Mouse (Mus musculus): Measurements from ENCODE around the gene Gm20388. TPM values are rescaled to one million over a fixed set of nuclear protein-coding genes. Genes with fewer than 3 reads are reported as not detected.
"Not testable (repeated sequence)": the region's sequence is repeated elsewhere in the genome, so short reads cannot be mapped to it uniquely, and the experiment has no call there.

The Gm20388 gene
- polyA plus RNA-seq, 1 experiment from 2014 or later: 7.4 TPM

DNA sequence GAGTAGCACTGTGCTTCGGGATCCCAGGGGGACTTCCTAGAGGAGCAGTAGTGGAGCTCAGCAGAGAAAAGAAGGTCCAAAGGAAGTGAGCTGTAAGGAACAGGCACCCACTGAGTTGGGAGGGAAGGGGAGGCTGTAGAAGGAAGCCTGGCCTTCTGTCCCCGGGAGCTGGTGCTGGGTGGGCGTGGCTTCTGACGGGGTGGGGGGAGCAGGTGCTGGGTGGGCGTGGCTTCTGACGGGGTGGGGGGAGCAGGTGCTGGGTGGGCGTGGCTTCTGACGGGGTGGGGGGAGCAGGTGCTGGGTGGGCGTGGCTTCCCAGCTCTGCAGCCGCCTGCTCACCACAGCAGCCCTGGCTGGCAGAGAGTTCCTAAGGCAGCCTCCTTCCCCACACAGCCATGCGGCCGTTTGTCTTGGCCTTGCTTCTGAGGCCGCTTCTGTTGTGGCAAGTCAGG lies 2413.3 kb downstream of the Gm20388 start:
- peak; percentile 54 for ATAC-seq (replicated peaks; ENCODE audit: low FRiP score)
- H3K27me3 ChIP-seq; H3K9ac ChIP-seq; H3K4me2 ChIP-seq; H3K36me3 ChIP-seq; H3K9me3 ChIP-seq (replicated peaks); H3K4me3 ChIP-seq (replicated peaks): not testable (repeated sequence)
- WGBS: 21% methylated on average over 13 of the region's 13 CpGs
- Histone ChIP-seq H3K4me1 (peaks cover 60% of the 10 kb centered on the region), H3K27ac (peak overlapping the region; percentile 45)

DNA sequence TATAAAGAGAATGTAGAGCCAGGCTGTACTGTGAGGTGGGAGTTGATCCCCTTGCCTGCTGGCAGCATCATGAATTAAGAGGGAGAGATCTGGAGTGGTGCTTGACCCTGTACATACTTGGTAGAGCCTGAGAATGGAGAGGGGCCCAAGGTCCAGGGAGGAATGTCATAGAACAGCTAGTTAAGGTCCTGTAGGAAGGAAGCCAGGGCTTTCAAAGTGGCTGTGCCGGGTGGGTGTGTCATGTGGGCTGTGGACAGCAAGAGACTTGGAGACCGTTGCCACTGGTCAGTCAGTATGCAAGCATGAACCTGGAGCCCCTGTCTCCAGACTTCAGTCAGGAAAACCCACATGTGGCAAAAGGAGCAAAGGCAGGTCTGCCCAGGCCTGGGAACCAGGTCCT lies 2414.6 kb downstream of the Gm20388 start:
- H3K4me1 ChIP-seq: peaks cover 62% of the 10 kb centered on the region

DNA sequence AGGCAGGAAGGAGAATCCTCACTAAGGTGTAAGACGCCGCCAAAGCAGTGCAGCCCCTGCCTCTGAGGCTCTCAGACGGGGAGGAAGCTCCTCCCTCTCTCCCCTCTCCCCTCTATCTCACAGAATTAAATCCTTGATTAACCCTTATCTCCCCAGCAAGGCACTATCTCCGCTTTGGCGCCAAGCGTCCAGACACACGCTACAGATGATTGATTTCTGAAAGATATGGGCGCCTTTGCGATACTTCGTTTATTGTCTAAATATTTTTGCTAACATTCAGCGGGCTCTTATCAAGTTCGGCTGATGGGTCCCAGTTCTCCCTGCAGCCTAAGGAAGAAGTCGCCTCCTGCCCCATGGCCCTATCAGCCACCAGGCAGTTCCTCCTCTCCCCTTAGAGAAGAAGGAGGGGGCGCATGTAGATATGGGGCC lies 2415.5 kb downstream of the Gm20388 start:
- no peaks in the 10 kb centered on the region for H3K9me3 ChIP-seq (replicated peaks)
- no peak for ATAC-seq (replicated peaks; ENCODE audit: low FRiP score)
- peak overlapping the region; percentile 32; the same call in 1 of the 2 replicates for H3K27ac ChIP-seq
- H3K27me3 ChIP-seq: no peaks in the 10 kb centered on the region
- H3K4me2 ChIP-seq: peak overlapping the region; percentile 27
- 48% methylated on average over 14 of the region's 14 CpGs for WGBS
- H3K4me1 ChIP-seq: peaks cover 71% of the 10 kb centered on the region
- no peak overlapping the region for H3K4me3 ChIP-seq (replicated peaks)
- peaks cover 7% of the 10 kb centered on the region; the same call in 1 of the 2 replicates for H3K36me3 ChIP-seq
- H3K9ac ChIP-seq: peak overlapping the region; percentile 2; the same call in 1 of the 2 replicates

More for the DNA sequence above, 2414.6 kb downstream of the Gm20388 start:
- ATAC-seq (replicated peaks; ENCODE audit: low FRiP score): no peak
- Histone ChIP-seq H3K4me2 (no peak overlapping the region), H3K9me3 (replicated peaks) (no peaks in the 10 kb centered on the region), H3K27me3 (no peaks in the 10 kb centered on the region), H3K9ac (no peak overlapping the region), H3K4me3 (replicated peaks) (no peak overlapping the region), H3K36me3 (peaks cover 7% of the 10 kb centered on the region; the same call in 1 of the 2 replicates), H3K27ac (no peak overlapping the region)
- WGBS: 63% methylated on average over 2 of the region's 2 CpGs

DNA sequence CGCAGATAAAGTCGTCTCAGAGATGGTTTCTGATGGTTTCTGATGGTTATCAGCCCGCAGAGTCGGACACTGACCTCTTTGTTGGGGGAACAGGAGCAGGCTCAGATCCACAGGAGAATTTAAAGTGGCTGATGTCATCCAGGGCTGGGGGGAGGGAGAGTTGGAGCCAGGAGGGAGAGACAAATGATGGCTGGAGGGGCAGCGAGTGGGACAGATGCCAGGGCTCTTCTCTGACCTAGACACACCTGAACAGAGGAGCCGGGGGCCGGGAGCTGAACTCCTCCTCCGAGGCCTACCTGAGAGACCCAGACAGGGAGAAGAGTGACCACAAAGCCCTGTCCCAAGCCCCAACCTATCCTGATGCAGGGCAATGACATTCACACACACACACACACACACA lies 2418.4 kb downstream of the Gm20388 start:
- Histone ChIP-seq H3K27ac (no peak overlapping the region), H3K9ac (no peak overlapping the region), H3K27me3 (peaks cover 1% of the 10 kb centered on the region; the same call in 1 of the 2 replicates), H3K36me3 (peaks cover 18% of the 10 kb centered on the region), H3K4me1 (peaks cover 58% of the 10 kb centered on the region), H3K4me3 (replicated peaks) (no peak overlapping the region), H3K4me2 (no peak overlapping the region), H3K9me3 (replicated peaks) (no peaks in the 10 kb centered on the region)
- ATAC-seq (replicated peaks; ENCODE audit: low FRiP score): no peak
- 78% methylated on average over 8 of the region's 8 CpGs for WGBS

DNA sequence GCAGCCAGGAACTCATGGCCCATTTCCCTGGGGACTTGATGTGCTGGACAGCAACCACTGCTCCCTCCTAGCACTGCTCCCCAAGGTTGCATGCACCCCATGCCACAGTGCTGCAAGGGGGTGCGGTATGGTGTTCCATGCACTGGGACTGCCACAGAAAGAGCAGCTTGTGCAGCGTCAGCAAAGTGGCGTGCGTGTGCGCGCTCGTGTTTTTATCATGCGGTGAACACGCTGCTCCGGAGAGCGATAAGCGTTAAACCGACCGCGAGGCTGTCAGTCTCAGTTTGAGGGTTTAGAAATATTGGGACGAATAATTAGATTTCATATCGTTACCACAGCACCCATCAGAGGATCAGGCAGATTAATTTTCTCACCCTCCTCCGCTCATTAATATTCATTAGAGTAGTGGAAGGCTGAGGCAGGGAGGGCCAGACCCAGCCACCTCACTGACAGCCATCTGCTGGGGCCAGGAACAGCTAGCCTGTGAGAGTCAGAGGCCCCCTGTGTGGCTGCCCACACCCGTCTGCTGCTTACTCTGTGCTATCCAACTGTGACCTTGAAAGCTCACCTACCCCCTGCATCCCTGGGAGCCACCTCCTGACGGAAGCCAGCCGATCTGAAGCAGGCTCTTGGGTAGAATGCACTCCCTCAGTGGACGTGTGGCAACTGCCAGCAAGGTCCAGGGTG lies 2419.1 kb downstream of the Gm20388 start:
- H3K4me2 ChIP-seq: no peak overlapping the region
- no peak overlapping the region for H3K9ac ChIP-seq
- H3K27ac ChIP-seq: peak overlapping the region; percentile 72; the same call in 1 of the 2 replicates
- H3K27me3 ChIP-seq: peaks cover 7% of the 10 kb centered on the region
- ATAC-seq (replicated peaks; ENCODE audit: low FRiP score): no peak
- no peak overlapping the region for H3K4me3 ChIP-seq (replicated peaks)
- WGBS: 81% methylated on average over 22 of the region's 22 CpGs
- no peaks in the 10 kb centered on the region for H3K9me3 ChIP-seq (replicated peaks)
- peaks cover 51% of the 10 kb centered on the region for H3K4me1 ChIP-seq
- H3K36me3 ChIP-seq: peaks cover 21% of the 10 kb centered on the region

DNA sequence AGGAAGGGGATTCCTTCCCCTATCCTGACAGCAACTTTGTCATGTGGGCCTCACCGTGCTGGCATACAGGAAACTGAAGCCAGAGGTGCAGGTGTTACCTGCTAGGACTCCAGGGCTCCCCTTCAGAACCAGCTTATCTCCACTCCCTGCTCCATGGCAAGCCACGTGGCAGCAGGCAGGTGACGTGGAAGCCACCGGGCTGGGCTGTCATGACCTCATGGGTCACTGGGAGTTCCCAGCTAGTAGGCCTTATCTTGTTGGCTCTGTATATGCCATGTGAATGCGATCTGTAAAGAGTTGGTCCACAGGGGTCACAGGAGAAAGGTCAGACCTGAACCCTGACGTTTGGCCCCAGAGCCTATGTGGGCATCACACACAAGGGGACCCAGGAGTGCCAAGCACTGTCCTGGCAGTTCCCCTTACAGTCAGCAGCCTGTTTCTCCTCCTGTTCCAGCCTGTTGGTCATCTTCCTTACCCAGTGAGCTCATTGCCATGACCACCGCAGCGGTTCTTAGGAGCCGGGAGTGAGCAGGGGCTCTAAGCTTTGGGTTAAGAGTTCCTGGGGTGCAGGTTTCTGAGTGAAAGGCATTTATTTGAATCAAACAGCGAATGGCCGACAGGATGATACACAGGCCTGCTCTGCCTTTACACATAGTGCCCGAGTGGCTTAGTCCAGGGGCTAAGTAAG lies 2419.9 kb downstream of the Gm20388 start:
- H3K27me3 ChIP-seq: peaks cover 16% of the 10 kb centered on the region
- peaks cover 26% of the 10 kb centered on the region for H3K36me3 ChIP-seq
- peaks cover 48% of the 10 kb centered on the region for H3K4me1 ChIP-seq
- H3K4me2 ChIP-seq: no peak overlapping the region
- no peak overlapping the region for H3K4me3 ChIP-seq (replicated peaks)
- WGBS: 73% methylated on average over 12 of the region's 12 CpGs
- peak overlapping the region; percentile 72 for H3K27ac ChIP-seq
- H3K9me3 ChIP-seq (replicated peaks): no peaks in the 10 kb centered on the region
- no peak for ATAC-seq (replicated peaks; ENCODE audit: low FRiP score)
- no peak overlapping the region for H3K9ac ChIP-seq

DNA sequence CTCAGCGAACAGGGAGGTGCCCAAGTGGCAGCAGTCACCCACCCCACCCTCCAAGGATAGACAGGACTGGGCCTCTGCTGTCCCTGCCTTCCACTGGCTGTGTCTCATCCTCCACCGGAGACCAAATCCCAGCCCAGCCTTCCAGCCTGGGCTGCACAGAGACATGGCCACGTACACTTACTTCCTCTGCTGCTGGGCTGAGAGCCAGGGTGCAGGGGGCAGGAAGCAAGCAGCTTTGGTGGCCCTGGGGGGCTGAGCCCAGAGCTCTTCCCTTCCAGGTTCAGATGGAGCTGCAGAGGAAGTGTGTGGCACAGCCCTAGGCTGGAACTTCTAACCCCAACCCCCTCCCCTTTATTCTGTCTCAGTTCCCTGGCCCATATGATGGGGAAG lies 2420.5 kb downstream of the Gm20388 start:
- Histone ChIP-seq H3K4me2 (no peak overlapping the region), H3K4me1 (peaks cover 48% of the 10 kb centered on the region), H3K9ac (no peak overlapping the region), H3K9me3 (replicated peaks) (no peaks in the 10 kb centered on the region), H3K4me3 (replicated peaks) (no peak overlapping the region), H3K27me3 (peaks cover 22% of the 10 kb centered on the region), H3K36me3 (peaks cover 29% of the 10 kb centered on the region), H3K27ac (peak overlapping the region; percentile 72)
- no peak; the same call in 1 of the 2 replicates for ATAC-seq (replicated peaks; ENCODE audit: low FRiP score)
- 67% methylated on average over 3 of the region's 3 CpGs for WGBS

DNA sequence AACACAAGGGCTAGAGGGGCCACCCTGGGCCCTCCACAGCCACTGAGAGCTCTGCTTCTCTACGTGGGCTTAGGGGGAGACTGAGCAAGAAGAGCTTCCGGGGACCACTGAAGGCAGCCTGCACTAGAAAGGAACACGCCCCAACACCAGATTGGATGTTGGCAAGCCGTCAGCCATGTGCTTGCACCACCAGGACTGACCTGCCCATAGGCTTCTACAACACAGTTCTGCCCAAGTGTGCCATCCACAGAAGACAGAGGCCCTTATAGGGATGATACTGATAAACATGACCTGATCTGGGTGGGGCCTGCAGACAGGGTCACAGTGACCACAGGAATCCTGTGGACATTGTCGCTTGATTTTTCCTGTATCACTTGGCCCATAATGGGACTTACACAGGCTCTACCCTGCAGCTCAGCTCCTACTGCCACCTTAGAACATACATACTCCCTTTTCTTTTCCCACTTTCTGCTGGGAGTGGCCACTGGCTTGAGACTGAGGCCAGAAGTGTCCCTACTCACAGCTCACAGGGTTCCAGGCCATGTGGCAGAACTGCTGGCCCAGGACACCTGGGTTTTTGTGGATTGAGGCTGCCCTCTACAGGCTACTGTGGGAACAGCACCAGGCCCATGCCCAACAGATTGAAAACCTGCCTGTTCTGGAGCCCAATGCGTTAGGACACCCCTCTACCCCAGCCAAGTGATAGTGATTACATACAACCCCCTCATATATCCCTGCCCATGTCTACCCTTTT lies 2422.3 kb downstream of the Gm20388 start:
- H3K4me2 ChIP-seq: no peak overlapping the region
- H3K9ac ChIP-seq: no peak overlapping the region
- ATAC-seq (replicated peaks; ENCODE audit: low FRiP score): 0 out of 2 replicates have a peak, but pooled peaks have one; percentile 16
- H3K4me3 ChIP-seq (replicated peaks): no peak overlapping the region
- H3K27me3 ChIP-seq: peaks cover 39% of the 10 kb centered on the region
- H3K36me3 ChIP-seq: peaks cover 47% of the 10 kb centered on the region
- 73% methylated on average over 6 of the region's 6 CpGs for WGBS
- H3K9me3 ChIP-seq (replicated peaks): no peaks in the 10 kb centered on the region
- H3K4me1 ChIP-seq: peaks cover 46% of the 10 kb centered on the region
- H3K27ac ChIP-seq: no peak overlapping the region

DNA sequence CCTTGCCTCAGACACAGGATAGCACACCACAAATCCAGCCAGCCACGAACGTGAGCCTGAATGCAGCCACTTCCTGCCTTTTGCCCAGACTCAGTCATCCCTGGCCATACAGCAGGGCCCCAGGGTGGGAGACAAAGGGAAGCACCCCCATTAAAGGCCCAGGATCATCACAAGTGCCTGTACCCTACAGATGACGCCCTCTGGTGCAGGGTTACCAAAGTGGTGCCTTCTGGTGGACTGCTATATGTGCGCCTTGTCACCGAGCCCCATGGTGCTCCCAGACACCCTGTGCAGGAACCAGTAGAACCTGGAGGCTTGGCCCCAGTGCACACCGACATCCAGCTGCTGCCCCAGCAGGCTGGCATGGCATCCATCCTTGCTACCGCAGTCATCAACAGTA lies 2422.9 kb downstream of the Gm20388 start:
- Histone ChIP-seq H3K27me3 (peaks cover 44% of the 10 kb centered on the region), H3K4me2 (no peak overlapping the region), H3K36me3 (peaks cover 48% of the 10 kb centered on the region), H3K4me1 (peaks cover 46% of the 10 kb centered on the region), H3K9ac (no peak overlapping the region), H3K27ac (no peak overlapping the region), H3K9me3 (replicated peaks) (no peaks in the 10 kb centered on the region), H3K4me3 (replicated peaks) (no peak overlapping the region)
- 93% methylated on average over 7 of the region's 7 CpGs for WGBS
- no peak for ATAC-seq (replicated peaks; ENCODE audit: low FRiP score)

DNA sequence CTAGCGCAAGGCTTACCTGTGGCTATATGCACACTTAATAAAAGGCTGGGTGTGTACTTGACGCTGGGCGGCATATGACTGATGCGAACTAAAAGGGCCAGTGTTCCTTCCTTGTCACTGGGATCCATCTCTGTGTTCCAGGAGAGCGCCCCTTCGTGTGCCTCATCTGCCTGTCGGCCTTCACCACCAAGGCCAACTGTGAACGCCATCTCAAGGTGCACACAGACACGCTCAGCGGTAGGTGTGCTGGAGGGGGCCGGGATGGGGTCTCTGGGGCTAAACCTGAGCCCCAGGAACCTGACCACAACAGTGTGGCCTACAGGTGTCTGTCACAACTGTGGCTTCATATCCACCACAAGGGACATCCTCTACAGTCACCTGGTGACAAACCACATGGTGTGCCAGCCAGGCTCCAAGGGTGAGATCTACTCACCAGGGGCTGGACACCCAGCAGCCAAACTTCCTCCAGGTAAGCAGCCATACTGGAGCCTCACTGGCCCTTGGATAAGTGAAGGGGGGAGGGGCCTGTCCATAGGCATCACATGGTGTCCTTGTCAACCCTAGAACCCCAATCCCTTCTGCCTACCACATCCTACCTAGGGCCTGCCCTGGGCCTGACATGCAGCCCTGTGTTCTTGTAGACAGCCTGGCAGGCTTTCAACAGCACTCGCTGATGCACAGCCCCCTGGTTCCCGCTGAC lies 2424.3 kb downstream of the Gm20388 start:
- Histone ChIP-seq H3K4me3 (replicated peaks) (no peak overlapping the region), H3K36me3 (peaks cover 51% of the 10 kb centered on the region), H3K4me2 (no peak overlapping the region; the same call in 1 of the 2 replicates), H3K4me1 (peaks cover 41% of the 10 kb centered on the region), H3K27ac (no peak overlapping the region), H3K27me3 (peaks cover 46% of the 10 kb centered on the region), H3K9me3 (replicated peaks) (no peaks in the 10 kb centered on the region), H3K9ac (no peak overlapping the region)
- WGBS: 89% methylated on average over 13 of the region's 13 CpGs
- ATAC-seq (replicated peaks; ENCODE audit: low FRiP score): no peak

DNA sequence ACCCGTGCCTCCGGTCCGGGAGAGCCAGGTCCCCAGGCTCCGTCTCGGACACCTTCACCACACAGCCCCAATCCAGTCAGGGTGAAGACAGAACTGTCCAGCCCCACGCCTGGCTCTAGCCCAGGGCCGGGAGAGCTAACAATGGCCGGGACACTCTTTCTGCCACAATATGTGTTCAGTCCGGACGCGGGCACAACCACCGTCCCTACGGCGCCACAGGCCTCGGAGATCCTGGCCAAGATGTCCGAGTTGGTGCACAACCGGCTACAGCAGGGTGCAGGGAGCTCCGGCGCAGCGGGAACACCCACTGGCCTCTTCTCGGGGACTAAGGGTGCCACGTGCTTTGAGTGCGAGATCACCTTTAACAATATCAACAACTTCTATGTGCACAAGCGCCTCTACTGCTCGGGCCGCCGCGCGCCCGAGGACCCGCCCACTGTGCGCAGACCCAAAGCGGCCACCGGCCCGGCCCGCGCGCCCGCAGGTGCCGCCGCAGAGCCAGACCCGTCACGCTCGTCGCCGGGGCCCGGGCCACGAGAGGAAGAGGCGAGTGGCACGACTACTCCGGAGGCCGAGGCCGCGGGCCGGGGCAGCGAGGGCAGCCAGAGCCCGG lies 2425.1 kb downstream of the Gm20388 start:
- peak overlapping the region; percentile 56 for H3K4me3 ChIP-seq (replicated peaks)
- ATAC-seq (replicated peaks; ENCODE audit: low FRiP score): peak; percentile 4; the same call in 1 of the 2 replicates
- 25% methylated on average over 57 of the region's 57 CpGs for WGBS

More for the DNA sequence above, 2425.1 kb downstream of the Gm20388 start:
- Histone ChIP-seq H3K4me2 (peak overlapping the region; percentile 94), H3K9me3 (replicated peaks) (no peaks in the 10 kb centered on the region), H3K9ac (peak overlapping the region; percentile 45), H3K27ac (no peak overlapping the region), H3K36me3 (peaks cover 51% of the 10 kb centered on the region), H3K4me1 (peaks cover 33% of the 10 kb centered on the region), H3K27me3 (peaks cover 46% of the 10 kb centered on the region)
